Mouse (Mus musculus): ENCODE data around the gene Slc25a26. TPM values are rescaled to one million over a fixed set of nuclear protein-coding genes. Genes with fewer than 3 reads are reported as not detected.

Gene Slc25a26
- polyA plus RNA-seq, 1 experiment from 2014 or later = 7.6 TPM

- Histone ChIP-seq H3K36me3 (ENCODE audit: control insufficient read depth, insufficient read depth, low read length) (no peaks in the 10 kb centered on the region), H3K4me1 (ENCODE audit: control insufficient read depth, insufficient read depth, low read length) (peaks cover 12% of the 10 kb centered on the region), H3K27ac (ENCODE audit: low read depth, low read length) (no peak overlapping the region), H3K4me2 (ENCODE audit: low read depth) (no peak overlapping the region), H3K9ac (ENCODE audit: low read length) (no peak overlapping the region), H3K27me3 (ENCODE audit: control insufficient read depth, insufficient read depth, low read length) (no peaks in the 10 kb centered on the region), H3K4me3 (ENCODE audit: low read depth, low read length) (no peak overlapping the region), H3K9me3 (ENCODE audit: control insufficient read depth, low read length) (no peaks in the 10 kb centered on the region)
- DNase-seq (ENCODE audit: low spot score) (peak; percentile 5), ATAC-seq (ENCODE audit: insufficient read depth, low FRiP score, low TSS enrichment) (no peak)
- 82% methylated on average over 4 of the region's 4 CpGs for WGBS
Measured at GRCm38 (mm10) chr6:94588365-94588764, 88.2 kb downstream of the Slc25a26 start.

GRCm38 (mm10) chr6:94592243-94592642, 92.1 kb downstream of the Slc25a26 start:
- no peak overlapping the region for H3K4me2 ChIP-seq (ENCODE audit: low read depth)
- DNase-seq (ENCODE audit: low spot score) (peak; percentile 41), ATAC-seq (ENCODE audit: insufficient read depth, low FRiP score, low TSS enrichment) (no peak)
- WGBS = 37% methylated on average over 8 of the region's 8 CpGs
- no peaks in the 10 kb centered on the region for H3K36me3 ChIP-seq (ENCODE audit: control insufficient read depth, insufficient read depth, low read length)
- H3K4me3 ChIP-seq (ENCODE audit: low read depth, low read length) = no peak overlapping the region
- H3K9me3 ChIP-seq (ENCODE audit: control insufficient read depth, low read length) = no peaks in the 10 kb centered on the region
- H3K4me1 ChIP-seq (ENCODE audit: control insufficient read depth, insufficient read depth, low read length) = peaks cover 12% of the 10 kb centered on the region
- no peak overlapping the region for H3K27ac ChIP-seq (ENCODE audit: low read depth, low read length)
- H3K9ac ChIP-seq (ENCODE audit: low read length) = no peak overlapping the region
- H3K27me3 ChIP-seq (ENCODE audit: control insufficient read depth, insufficient read depth, low read length) = no peaks in the 10 kb centered on the region

- Histone ChIP-seq H3K9ac (ENCODE audit: low read length) (no peak overlapping the region), H3K27ac (ENCODE audit: low read depth, low read length) (no peak overlapping the region), H3K4me2 (ENCODE audit: low read depth) (no peak overlapping the region), H3K9me3 (ENCODE audit: control insufficient read depth, low read length) (no peaks in the 10 kb centered on the region), H3K4me1 (ENCODE audit: control insufficient read depth, insufficient read depth, low read length) (peaks cover 12% of the 10 kb centered on the region), H3K36me3 (ENCODE audit: control insufficient read depth, insufficient read depth, low read length) (no peaks in the 10 kb centered on the region), H3K27me3 (ENCODE audit: control insufficient read depth, insufficient read depth, low read length) (no peaks in the 10 kb centered on the region), H3K4me3 (ENCODE audit: low read depth, low read length) (no peak overlapping the region)
- 15% methylated on average over 4 of the region's 4 CpGs for WGBS
- ATAC-seq (ENCODE audit: insufficient read depth, low FRiP score, low TSS enrichment) (0 out of 2 replicates have a peak, but pooled peaks have one; percentile 55), DNase-seq (ENCODE audit: low spot score) (peak; percentile 44)
Measured at GRCm38 (mm10) chr6:94592710-94593109, 92.6 kb downstream of the Slc25a26 start.

- Histone ChIP-seq H3K27me3 (ENCODE audit: control insufficient read depth, insufficient read depth, low read length) (no peaks in the 10 kb centered on the region), H3K4me1 (ENCODE audit: control insufficient read depth, insufficient read depth, low read length) (peaks cover 12% of the 10 kb centered on the region), H3K4me2 (ENCODE audit: low read depth) (no peak overlapping the region), H3K27ac (ENCODE audit: low read depth, low read length) (no peak overlapping the region), H3K9me3 (ENCODE audit: control insufficient read depth, low read length) (no peaks in the 10 kb centered on the region), H3K36me3 (ENCODE audit: control insufficient read depth, insufficient read depth, low read length) (no peaks in the 10 kb centered on the region), H3K4me3 (ENCODE audit: low read depth, low read length) (no peak overlapping the region), H3K9ac (ENCODE audit: low read length) (no peak overlapping the region)
- 66% methylated on average over 6 of the region's 6 CpGs for WGBS
- DNase-seq (ENCODE audit: low spot score) = peak; percentile 7
- no peak for ATAC-seq (ENCODE audit: insufficient read depth, low FRiP score, low TSS enrichment)
Measured at GRCm38 (mm10) chr6:94594096-94594665, 94.0 kb downstream of the Slc25a26 start.

GRCm38 (mm10) chr6:94594711-94595110, 94.6 kb downstream of the Slc25a26 start:
- Histone ChIP-seq H3K27ac (ENCODE audit: low read depth, low read length) (no peak overlapping the region), H3K4me1 (ENCODE audit: control insufficient read depth, insufficient read depth, low read length) (peaks cover 12% of the 10 kb centered on the region), H3K9me3 (ENCODE audit: control insufficient read depth, low read length) (no peaks in the 10 kb centered on the region), H3K4me3 (ENCODE audit: low read depth, low read length) (no peak overlapping the region), H3K36me3 (ENCODE audit: control insufficient read depth, insufficient read depth, low read length) (no peaks in the 10 kb centered on the region), H3K4me2 (ENCODE audit: low read depth) (no peak overlapping the region), H3K9ac (ENCODE audit: low read length) (no peak overlapping the region), H3K27me3 (ENCODE audit: control insufficient read depth, insufficient read depth, low read length) (no peaks in the 10 kb centered on the region)
- WGBS = 83% methylated on average over 11 of the region's 11 CpGs
- no peak for ATAC-seq (ENCODE audit: insufficient read depth, low FRiP score, low TSS enrichment)
- peak; percentile 4 for DNase-seq (ENCODE audit: low spot score)

- Histone ChIP-seq H3K4me2 (ENCODE audit: low read depth) (no peak overlapping the region), H3K27ac (ENCODE audit: low read depth, low read length) (no peak overlapping the region)
- WGBS = 66% methylated on average over 5 of the region's 5 CpGs
Measured at GRCm38 (mm10) chr6:94595206-94595605, 95.1 kb downstream of the Slc25a26 start.

GRCm38 (mm10) chr6:94596051-94596760, 96.1 kb downstream of the Slc25a26 start:
- no peaks in the 10 kb centered on the region for H3K9me3 ChIP-seq (ENCODE audit: control insufficient read depth, low read length)
- no peak overlapping the region for H3K9ac ChIP-seq (ENCODE audit: low read length)
- H3K4me2 ChIP-seq (ENCODE audit: low read depth) = no peak overlapping the region
- peaks cover 12% of the 10 kb centered on the region for H3K4me1 ChIP-seq (ENCODE audit: control insufficient read depth, insufficient read depth, low read length)
- ATAC-seq (ENCODE audit: insufficient read depth, low FRiP score, low TSS enrichment) (no peak), DNase-seq (ENCODE audit: low spot score) (no peak)
- no peaks in the 10 kb centered on the region for H3K27me3 ChIP-seq (ENCODE audit: control insufficient read depth, insufficient read depth, low read length)
- no peaks in the 10 kb centered on the region for H3K36me3 ChIP-seq (ENCODE audit: control insufficient read depth, insufficient read depth, low read length)
- no peak overlapping the region for H3K4me3 ChIP-seq (ENCODE audit: low read depth, low read length)
- H3K27ac ChIP-seq (ENCODE audit: low read depth, low read length) = no peak overlapping the region
- 90% methylated on average over 14 of the region's 14 CpGs for WGBS

More at GRCm38 (mm10) chr6:94595206-94595605, 95.1 kb downstream of the Slc25a26 start:
- no peaks in the 10 kb centered on the region for H3K9me3 ChIP-seq (ENCODE audit: control insufficient read depth, low read length)
- H3K9ac ChIP-seq (ENCODE audit: low read length) = no peak overlapping the region
- ATAC-seq (ENCODE audit: insufficient read depth, low FRiP score, low TSS enrichment) = no peak
- H3K36me3 ChIP-seq (ENCODE audit: control insufficient read depth, insufficient read depth, low read length) = no peaks in the 10 kb centered on the region
- peak; percentile 6 for DNase-seq (ENCODE audit: low spot score)
- H3K4me1 ChIP-seq (ENCODE audit: control insufficient read depth, insufficient read depth, low read length) = peaks cover 12% of the 10 kb centered on the region
- no peak overlapping the region for H3K4me3 ChIP-seq (ENCODE audit: low read depth, low read length)
- no peaks in the 10 kb centered on the region for H3K27me3 ChIP-seq (ENCODE audit: control insufficient read depth, insufficient read depth, low read length)

- DNase-seq (ENCODE audit: low spot score) = peak; percentile 43
- no peak overlapping the region for H3K9ac ChIP-seq (ENCODE audit: low read length)
- WGBS = 64% methylated on average over 10 of the region's 10 CpGs
- H3K4me2 ChIP-seq (ENCODE audit: low read depth) = no peak overlapping the region
- ATAC-seq (ENCODE audit: insufficient read depth, low FRiP score, low TSS enrichment) = no peak
- H3K4me1 ChIP-seq (ENCODE audit: control insufficient read depth, insufficient read depth, low read length) = peaks cover 8% of the 10 kb centered on the region
- H3K9me3 ChIP-seq (ENCODE audit: control insufficient read depth, low read length) = no peaks in the 10 kb centered on the region
- no peak overlapping the region for H3K27ac ChIP-seq (ENCODE audit: low read depth, low read length)
- H3K36me3 ChIP-seq (ENCODE audit: control insufficient read depth, insufficient read depth, low read length) = no peaks in the 10 kb centered on the region
- H3K4me3 ChIP-seq (ENCODE audit: low read depth, low read length) = no peak overlapping the region
- no peaks in the 10 kb centered on the region for H3K27me3 ChIP-seq (ENCODE audit: control insufficient read depth, insufficient read depth, low read length)
Measured at GRCm38 (mm10) chr6:94596761-94597485, 96.8 kb downstream of the Slc25a26 start.

All from neural tube, embryonic 11.5 days (tissue).